Mouse (Mus musculus) liver, adult 2 months (tissue): Measurements from ENCODE around the gene Zswim2.

ENCODE experiments used
- CTCF ChIP-seq: fragments of 200-500 bp; IDR thresholded peaks from 2 replicates; pipeline ENCODE4 v1.5.1; 2011; ENCODE audit warnings: low read depth, low read length, control low read depth
- POLR2A ChIP-seq: fragments of 200-500 bp; IDR thresholded peaks from 2 replicates; pipeline ENCODE4 v1.6.1; 2011; ENCODE audit warnings: low read length, control low read depth; ENCODE audit not compliant: insufficient read depth; ENCODE audit errors: extremely low read depth

DNA sequence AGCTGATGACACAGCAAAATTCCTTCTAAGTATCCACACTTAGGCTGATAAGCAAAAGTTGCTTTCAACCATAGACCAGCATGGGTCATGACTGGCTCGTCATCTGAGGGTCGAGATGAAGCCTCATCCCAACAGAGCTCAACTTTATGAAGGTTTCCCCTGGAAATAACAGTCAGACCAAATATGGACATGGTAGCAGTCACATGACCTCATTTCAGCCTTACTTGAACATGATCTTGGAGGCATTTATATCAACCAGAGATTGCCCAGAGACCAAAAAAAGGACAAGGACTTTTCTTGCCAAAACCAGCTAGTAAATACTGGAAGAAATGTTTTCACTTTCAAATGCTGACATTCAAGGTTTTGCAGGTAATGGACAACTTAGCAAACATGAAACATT, 47.3 kb downstream of the Zswim2 start:
- TF ChIP-seq CTCF (no peak), POLR2A (no peak)
